Mouse (Mus musculus) bone marrow, adult 2 months (tissue): ENCODE data around the gene Tnp2.

Source experiments
- CTCF ChIP-seq: fragments of 200-500 bp; IDR thresholded peaks from 2 replicates; pipeline ENCODE4 v1.5.1; 2011; ENCODE audit warnings: low read length, control low read depth; ENCODE audit not compliant: control insufficient read depth, insufficient read depth
- POLR2A ChIP-seq: fragments of 200-500 bp; IDR thresholded peaks from 2 replicates; pipeline ENCODE4 v1.6.1; 2011; ENCODE audit warnings: low read depth, mild to moderate bottlenecking, control low read depth, low read length, borderline replicate concordance; ENCODE audit not compliant: control insufficient read depth

DNA sequence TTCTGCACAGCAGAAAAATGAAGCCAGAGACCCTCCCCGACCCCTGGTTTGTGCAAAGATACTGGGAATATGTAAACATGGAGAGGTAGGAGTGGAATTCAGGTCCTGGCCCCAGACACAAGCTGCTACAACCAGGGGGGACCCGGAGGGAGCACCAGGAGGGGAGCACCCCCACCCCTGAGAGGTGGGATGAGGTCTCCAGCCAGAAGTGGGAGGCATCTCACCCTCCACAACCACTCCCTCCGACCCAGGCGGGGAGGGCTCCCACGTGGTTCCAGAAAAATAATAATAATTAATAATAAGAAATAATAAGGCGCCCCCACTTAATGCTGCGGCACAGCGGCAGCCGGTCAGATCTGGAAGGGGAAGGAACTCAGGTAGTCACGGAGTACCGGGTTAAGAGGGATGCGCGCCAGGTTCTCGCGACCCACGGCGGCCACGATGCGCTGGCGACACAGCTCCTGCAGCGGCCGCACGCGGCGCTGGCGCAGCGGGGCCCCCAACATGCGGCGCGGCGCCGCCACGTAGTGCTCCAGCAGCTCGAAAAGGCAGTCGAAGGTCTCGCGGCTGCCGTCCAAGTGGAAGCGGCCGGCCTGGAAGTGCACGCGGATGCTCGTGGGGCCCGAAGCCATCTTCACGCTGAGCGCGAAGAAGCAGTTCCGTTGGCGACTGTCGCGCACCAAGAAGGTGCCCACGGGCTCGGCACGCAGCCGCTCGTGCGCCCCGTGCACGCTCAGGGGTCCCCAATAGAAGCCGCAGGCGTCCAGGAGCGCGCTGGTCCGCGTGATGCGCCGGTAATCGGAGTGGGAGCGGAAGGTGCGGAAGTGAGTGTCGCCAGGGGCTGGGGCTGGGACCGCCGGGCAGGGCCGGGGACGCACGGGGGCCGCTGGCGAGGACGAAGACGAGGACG lies 4.3 kb downstream of the Tnp2 start:
- TF ChIP-seq CTCF (no peak), POLR2A (0 out of 2 replicates have a peak, but pooled peaks have one; percentile 23)
